Mouse (Mus musculus) layer of hippocampus, postnatal 25 days (tissue): ENCODE results near the gene Ephb4. TPM values are rescaled to one million over a fixed set of nuclear protein-coding genes. Genes with fewer than 3 reads are reported as not detected.

Experiments used
- DNase-seq, 2 experiments: peaks; one replicate each; pipeline ENCODE4 v3.0.0; 2022; ENCODE audit warnings: mixed read lengths in 2 of 2, low spot score in 1 of 2; ENCODE audit errors: extremely low spot score in 1 of 2
- total RNA-seq, 2 experiments: library from RNA; stranded (reverse); gene quantifications; 2 replicates each; pipeline ENCODE4 v1.2.3; 2021

Ephb4 gene
- 1 to 10 TPM; 5.1 to 6.3 TPM for total RNA-seq

DNA sequence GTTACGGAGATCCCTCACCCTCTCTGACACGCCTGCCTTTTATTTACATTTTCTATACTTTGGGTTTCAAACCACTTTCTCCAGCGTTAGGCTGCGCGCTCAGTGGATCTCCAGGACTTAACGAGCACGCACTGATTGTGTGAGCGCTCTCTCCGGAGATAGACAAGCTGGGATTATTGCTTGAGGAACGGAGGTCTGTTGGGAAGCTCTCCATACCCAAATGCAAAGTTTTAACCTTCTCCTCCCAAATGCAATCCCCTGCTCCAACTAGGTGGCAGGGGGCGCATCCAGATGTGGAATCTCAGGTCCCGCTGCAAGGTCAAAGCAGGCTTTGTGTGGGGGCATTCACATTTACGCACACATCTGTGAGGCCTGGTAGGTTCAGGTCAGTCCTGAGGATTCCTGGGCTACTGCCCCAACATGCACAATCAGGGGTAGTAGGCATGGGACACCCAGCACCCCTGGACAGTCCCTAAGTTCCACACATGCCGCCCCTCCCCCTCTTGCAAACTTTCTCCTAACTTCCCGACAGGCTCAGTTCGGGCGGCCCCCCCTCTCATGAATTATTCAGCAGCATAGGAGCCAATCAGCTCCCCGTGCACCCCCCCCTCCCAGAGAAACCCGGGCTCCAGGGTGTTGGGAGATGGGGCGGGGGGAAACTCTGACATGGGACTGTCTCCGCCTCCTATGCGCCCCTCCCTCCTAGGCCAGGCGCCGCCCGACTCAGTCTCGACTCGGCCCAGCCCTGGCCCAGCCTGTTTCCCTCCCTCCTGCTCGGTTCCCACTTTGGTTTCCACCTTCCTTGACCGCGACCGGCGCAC lies at the start of gene Ephb4:
Gene Ephb4, plus strand, starts transcription at position 726 of the 821 bp plus-strand sequence.
- DNase-seq: peak in 1 of 2 experiments; percentile 38

DNA sequence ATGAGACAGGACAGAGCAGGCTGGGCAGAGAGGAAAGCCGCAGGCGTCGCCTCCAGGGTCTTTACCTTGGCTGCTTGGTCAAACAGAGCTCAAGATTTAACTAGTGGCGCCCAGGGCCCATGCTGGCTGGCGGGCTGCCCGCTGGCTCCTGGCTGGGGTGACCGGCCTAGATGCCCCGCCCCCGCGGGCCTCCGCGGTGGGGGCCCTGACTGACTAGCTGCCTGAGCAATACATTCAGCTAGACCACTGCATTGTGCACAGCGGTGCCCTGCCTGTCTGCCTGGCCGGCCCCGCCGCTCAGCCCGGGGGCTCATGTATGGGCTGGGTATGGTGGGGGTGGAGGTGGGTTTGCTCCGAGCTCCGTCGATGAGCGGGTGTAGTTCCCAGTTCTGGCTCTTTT lies 48.7 kb upstream of the Ephb4 start:
- DNase-seq: no peak

DNA sequence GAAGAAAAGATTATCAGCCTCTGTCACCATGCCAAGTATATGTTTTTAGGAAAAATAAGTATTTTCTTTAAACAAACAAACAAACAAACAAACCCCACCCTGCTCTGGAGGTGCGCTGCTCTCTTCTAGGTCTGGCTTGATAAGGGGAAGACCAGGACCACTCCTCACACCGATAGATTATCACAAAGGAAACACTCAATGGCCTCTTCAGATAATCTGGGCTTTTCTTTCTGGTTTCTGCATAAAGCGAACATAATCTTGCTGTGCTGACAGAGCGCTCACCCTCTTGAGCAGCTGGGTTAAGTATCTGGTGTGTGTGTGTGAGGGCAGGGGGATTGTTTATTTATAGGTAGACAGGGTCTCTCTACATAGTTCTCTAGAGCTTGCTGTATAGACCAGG lies 46.3 kb upstream of the Ephb4 start:
- no peak for DNase-seq

DNA sequence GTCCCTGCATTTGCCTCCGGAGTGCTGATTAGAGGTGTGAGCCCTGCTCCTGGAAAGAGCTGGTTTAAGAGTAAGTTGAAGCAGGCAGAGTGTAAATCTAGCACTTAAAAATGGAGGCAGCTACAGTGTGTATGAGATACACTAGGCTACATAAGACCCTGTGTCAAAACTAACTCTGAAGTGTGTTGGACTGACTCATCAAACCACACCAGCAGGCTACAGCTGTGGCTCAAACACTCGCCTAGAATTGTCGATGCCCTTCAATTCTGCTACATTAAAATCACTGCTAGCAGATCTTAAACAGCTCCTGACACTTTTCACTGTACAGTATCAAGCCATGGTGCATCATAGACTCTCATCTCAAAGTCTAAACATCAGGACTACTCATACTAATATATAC lies 45.7 kb upstream of the Ephb4 start:
- DNase-seq: no peak

DNA sequence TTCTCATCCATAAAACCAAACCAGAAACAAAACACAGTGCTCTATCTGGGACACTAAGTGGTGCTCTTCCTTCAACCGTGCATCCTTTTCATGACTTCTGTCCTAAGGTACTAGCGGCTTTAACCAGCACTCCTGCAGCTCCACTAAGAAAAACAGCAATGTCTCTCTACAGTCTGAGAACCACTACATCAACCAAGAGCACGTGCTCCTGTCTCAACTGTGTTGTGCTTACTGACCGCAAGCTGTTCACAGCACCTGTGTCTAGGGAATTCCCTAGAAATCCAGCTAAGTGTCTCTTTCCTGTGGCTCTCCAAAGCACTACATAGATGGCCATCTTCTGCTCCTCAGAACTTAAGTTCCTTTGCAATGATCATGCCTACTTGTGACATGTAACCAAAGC lies 45.1 kb upstream of the Ephb4 start:
- no peak for DNase-seq

DNA sequence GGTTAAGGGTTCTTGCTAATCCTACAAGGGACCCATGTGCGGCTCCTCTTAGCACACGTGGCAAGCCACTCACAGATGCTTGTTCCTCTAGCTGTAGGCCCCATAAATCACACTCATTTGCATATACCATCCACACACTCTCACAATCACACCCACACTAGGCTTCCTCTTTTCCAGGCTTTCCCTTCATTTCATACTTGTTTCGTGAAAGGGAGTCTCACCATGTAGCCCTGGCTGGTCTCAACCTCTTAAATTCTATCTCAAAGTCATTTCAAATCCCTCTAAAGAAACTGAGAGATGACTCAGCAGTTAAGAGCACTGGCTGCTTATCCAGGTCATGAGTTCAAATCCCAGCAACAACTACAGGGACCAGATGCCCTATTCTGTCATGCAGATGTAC lies 44.1 kb upstream of the Ephb4 start:
- no peak for DNase-seq

DNA sequence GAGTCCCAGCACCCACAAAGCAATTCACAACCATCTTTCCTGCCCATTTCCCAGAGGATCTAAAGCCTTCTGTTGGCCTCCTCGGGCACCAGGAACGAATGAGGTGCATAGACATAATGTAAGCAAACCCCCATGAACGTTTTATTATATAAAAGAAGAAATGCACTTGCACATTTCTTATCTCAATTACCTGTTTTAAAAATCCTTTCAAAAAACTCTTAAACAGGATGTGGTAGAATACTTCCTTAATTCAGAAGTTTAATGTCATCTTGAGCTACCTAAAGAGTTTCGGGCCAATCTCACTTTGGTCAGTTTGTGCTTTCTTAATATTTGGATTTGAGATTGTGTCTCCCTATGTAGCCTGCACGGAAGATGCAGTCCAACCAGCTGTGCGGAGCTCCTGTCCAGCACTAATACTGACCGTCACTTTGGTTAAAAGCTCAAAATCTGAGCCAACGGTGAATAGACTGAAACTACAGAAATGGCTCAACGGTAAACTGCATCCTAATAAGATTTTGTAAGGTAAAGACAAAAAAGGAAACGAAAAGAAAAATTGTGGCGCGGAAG lies 43.4 kb upstream of the Ephb4 start:
- no peak for DNase-seq

DNA sequence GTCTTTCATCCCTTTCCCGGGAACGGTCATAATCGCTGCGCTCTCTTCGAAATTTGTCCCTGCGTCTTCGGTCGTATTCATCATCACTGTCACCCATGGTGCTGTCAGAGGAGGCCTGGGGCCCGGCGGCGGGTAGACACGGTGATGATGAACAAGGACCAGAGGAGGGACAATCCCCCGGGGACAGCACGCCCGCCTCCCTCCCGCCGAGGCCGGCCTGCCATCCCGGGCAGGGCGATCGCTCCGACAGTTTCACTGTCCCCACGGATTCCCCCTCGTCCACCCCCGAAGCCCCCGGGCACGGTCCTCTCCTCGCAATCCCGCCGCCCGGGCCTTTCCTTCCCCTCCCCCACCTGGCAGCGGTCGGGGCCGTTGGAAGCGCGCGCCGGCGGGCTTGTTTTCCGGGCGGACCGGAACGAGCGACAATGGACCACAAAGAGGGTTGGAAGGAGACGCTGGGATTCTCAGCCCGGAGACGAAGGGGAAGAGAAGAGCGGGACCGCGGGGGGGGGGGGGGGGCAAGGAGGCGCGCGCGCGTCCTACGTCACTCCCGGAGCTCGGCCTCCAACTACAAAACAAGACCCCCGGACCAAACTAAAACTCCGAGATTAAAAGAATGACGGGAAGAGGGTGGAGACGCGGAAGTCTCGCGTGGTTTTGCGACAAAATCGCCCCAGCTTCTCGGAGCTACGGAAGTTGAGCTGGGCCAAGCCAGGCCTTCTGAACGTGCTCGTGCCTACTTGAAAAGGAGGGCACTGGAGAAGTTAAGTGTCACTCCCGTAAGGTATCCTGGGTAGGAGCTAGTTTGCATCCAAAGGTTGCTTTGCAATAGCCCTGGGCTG lies 42.6 kb upstream of the Ephb4 start, which contains the start of gene Srrt:
Gene Srrt, minus strand, starts transcription at position 604 of the 842 bp plus-strand sequence.
- peak; percentile 80 to 83 for DNase-seq

DNA sequence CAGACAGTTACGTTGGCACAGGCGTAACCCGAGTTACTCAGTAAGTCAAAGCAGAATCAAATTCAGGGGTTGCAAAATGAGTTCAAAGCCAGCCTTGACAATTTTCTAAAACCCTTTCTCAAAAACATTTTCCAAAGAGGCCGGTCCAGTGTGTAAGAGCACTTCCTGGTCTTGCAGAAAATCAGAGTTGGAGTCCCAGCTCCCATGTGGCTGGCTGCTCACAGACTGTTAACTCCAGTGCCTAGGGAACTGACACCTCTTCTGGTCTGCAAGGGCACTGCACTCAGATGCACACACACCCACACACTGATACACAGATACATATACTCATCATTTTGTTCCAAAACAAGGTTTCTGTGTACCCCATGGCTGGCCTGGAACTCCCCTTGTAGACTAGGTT lies 41.6 kb upstream of the Ephb4 start:
- no peak for DNase-seq

DNA sequence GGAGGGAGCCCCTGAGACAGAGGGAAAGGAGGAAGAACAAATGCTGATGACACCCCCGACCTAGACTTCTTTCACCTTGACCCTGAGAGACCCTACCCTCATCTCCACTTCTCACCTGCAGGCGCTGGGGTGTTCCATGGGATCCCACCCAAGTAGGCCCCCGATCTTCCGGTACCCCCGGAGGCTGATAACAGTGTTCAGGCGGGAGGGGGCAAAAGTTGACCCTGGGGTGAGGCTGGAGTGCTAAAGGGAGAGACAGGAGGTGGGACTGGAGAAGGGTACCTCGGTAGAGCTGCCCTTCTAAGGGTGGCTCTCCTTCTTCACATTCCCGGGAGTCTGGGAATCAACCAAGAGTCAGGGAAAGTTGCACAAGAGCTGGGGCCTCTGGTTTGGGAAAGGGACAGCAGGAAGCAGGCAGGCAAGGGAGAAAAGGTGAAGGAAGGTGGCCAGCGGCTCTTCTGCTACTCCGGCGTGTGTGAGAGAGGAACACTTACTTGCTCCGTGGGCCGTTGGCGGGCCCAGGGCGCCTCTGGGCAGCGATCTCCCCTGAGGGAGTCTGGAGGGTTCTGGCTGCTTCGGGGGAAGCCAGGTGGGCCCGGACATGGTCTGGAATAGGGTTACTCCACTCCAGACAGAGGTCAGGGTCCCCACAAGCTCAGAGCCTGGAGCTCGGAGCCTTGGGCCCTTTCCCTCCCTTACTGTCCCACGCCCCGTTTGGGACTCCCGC lies 36.3 kb upstream of the Ephb4 start:
- no peak for DNase-seq

DNA sequence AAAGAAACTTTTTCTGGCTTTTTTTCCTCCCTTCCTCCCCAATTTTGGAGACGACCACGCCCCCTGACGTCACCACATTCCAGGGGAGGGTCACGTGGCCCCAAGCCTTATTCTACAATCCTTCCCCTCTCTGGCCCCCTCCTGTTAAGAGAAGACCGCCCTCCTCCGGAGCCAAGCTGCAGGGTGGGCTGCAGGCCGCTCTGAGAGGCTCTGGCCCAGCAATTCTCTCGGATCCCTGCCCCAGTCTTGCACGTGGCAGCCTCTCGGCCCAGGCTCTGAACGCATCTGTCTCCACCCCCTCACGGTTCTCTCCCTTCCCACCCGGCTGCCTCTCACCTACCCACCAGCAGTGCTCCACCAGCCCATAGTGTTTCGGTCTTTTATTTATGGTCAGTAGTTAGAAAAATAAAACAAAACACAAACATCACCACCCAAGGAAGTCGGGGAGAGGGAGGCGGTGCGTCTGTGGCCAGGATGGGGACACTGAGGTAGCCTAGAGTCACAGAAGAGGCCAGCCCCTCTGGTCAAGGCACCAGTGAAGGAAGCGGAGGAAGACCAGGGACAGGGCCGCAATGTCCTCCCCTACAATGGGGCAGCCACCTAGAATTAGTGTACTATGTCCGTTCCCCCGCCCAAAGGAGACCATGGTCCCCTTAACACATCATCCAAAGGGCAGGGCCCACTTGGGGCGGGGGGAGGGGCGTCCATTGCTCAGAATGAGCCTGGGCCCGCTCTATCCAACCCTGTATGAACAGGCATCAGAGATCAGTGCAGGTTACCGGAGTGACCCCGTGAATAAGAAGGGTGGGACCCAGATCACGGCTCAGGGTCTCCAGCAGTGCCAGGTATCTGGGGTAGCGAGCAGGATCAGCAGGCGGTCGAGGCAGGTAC lies 35.5 kb upstream of the Ephb4 start, which contains the start of gene Trip6:
Gene Trip6, minus strand, starts transcription at position 212 of the 891 bp plus-strand sequence.
- DNase-seq: peak; percentile 47 to 56

DNA sequence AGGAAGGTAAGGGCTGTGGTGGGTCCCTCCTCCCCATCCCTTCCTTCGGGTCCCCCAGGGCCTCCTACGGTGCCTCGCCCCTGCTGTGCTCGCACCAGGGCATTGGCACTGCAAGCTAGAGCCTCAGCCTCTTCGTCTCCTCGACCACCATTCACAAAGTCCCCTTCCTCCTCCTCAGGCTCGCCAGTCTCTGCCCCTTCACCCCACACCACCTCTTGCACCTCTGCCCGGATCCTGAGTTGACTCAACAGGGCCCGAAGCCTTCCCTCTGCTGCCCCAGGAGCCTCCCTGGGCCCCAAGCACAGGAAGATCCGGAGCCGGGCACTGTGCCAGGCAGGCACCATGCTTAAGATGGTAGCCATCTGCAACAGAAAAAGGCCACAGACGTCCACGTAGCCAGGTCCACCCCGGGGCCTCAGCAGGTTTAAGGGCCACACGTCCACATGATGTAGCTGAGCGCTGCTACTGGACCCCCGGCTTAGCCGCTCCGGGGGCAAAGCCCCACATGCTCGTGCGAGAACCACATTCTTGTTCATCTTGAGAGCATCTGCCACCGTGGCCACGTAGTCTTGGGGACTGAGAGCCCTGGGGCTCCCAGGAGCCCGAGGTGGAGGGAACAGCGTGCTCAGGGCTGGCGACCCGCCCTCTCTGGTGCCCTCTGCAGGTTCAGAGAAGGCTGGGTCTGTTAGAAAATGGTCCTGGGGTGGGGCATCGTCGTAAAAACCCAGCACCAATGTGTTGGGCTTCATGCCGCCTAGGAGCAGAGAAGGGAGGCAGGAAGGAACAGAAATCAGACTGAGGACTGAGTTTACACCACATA lies 34.6 kb upstream of the Ephb4 start:
- no peak for DNase-seq

DNA sequence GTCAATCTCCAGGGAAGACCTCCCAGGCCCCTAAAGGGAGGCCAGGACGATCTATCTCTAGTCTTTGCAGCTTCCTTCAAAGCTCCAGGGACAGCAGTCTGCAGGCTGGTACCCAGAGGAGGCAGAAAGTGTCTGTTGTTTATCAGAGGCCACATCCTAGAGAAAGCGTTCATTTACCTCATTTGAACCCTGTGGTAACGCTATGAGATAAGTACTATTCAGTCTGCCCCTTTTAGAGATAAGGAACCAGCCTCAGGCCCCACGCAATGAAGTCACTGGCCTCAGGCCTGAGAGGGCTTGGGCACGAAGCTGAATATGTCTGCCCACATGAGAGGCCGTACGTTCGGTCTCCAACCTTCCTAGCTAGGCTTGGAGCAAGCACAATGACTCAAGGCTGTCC lies 32.5 kb upstream of the Ephb4 start:
- no peak for DNase-seq

DNA sequence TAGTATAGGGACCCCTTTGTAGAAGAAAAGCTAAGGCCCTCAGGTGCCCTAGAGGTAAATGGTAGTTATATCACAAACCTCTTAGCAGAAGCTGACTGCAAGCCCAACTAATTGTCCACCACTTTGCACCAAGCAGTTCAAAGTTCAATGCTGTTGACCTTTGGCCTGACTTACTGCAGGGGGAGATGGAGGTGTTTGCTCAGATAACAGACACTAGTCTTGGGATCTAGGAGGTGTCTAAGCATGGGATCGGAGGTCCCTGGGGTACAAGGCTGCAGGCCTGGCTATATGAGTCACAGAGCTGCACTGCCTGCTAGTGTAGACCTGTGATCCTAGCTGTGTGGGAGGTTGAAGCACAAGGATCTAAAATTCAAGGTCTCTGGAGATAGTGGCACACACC lies 31.3 kb upstream of the Ephb4 start:
- DNase-seq: no peak

DNA sequence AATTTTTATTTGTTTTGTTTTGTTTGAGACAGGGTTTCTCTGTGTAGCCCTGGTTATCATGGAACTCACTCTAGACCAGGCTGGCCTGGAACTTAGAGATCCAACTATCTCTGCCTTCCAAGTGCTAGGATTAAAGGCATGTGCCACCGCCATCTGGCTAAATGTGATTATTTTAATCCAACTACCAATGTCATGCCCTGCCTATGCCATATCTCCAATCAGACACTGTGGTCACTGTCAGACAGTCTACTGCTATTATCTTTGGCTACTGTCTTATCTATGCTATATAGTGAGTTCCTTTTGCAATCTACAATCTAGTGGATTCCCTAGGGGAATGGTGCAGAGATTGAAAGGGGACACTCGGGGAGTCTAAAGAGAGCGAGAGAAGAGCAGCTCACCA lies 28.9 kb upstream of the Ephb4 start:
- no peak for DNase-seq

DNA sequence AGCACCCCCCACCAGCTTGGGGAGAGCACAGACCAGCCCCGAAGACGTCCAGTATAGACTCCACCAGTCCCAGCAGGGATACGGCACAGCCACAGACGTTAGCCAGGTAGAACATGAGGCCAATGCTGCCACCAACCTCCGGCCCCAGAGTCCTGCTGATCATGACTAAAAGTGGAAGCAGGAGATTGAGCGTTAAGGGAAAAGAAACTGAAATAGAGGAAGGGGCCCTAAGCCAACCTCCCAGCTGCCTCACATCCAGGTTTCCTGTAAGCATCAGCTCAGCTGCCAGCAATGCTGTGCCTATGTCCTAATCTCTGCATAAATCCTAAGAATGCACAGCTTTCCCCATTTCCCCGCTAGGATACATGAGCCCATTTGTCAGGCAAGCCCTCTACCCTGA lies 19.0 kb upstream of the Ephb4 start:
- DNase-seq: no peak

DNA sequence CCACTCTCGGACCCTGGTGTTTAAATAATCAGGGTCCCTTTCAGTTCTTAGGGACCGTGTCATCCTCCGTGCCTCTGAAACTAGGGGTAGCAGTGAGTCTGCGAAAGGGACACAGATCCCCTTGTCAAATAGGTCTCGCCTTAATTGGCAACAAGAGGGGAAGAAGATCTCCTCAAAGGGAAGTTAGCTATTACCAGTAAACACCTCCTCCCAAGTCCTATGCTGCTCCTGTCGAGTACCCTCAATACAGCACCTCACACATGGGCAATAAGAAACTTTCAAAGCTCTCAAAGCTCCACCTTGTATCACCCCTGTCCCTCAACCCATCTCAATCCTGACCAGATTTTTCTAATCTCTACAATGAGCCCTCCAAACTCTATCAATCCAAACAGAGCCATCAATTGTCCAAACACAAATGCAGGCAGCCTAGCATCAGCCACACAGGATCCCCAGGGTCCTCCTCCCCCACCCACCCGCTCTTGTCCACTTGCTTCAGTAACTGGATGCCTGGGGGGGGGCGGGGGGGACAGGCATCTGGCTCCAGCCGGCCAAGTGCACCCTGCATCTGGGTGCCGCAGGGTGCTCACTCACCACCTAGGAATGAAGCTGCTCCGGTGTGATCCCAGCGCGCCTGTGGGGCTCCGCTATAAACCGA lies 16.9 kb upstream of the Ephb4 start:
- no peak for DNase-seq

DNA sequence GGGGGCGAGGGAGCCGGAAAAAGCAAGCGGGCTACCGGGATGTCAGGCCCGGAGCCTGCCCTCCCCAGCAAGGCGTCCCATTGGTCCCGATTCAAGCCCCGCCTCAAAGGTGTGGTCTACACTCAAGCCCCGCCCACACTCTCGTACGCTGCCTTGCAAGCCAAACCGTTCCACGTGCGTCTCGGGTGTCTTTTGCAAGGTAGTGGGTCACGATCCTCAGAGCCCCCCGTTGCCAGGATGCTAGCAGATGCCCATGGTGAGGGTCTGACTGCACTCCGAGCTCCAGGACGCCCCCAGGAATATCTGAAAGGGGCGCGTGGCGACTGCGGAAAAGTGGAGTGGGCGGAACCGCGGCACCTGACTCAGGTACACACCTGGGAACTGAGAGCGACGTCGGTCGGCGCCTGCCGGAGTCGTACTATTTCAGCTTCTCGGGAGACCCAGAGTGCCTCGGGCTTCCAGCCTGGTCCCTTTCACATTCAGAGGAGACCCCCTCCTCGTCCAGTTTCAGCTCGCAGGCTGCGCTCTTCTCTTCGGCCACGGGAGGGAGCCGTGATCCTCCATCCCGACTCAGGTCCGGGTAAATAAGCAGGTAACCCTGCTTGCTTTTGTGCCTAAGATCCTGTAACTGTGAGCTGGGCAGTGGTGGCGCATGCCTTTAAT lies 16.3 kb upstream of the Ephb4 start, which contains the start of gene Slc12a9:
Gene Slc12a9, minus strand, starts transcription at position 86 of the 663 bp plus-strand sequence.
- DNase-seq: peak; percentile 81 to 84
